Mouse (Mus musculus) embryo, embryonic 9.5 days (tissue): ENCODE measurements around the gene Ddx18.

Source experiments
- DNase-seq: peaks from one replicate; pipeline ENCODE4 v3.0.0-alpha.2; 2017; ENCODE audit errors: extremely low spot score

Ddx18 gene

DNA sequence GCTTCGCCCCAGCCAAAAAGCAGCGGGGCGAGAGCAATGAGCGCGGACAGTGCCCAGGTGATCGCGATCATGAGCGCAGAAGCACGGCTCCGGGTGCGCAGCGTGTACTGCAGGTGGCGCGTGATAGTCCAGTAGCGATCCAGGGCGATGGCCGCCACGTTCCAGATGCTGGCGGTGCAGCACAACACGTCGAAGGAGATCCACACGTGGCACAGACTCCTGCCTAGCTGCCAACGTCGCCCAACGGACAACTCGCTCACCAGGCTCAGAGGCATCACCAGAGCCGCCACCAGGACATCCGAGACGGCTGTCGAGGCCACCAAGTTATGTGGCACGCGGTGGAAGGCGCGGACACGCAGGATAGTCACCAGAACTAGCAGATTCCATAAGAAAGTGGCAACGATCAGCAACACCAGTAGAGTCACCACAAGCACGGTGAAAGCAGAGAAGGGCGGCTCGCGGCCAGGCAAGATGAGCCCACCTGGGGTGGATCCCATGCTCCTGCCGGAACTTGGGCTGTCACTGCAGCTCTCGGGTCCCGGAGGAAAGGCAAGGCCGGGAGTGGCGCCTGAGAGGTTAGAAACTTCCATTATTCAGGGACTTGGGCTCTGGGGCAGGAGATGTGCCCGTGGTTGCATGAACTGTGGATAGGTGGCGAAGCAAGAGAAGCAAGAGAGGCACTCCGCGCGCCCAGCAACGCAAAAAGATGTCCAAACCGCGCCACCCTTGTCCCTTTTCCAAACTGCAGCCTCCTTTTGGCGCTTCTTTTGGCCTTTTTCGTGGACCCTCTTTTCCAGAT, 40.0 kb downstream of the Ddx18 start:
- peak; percentile 4 for DNase-seq

DNA sequence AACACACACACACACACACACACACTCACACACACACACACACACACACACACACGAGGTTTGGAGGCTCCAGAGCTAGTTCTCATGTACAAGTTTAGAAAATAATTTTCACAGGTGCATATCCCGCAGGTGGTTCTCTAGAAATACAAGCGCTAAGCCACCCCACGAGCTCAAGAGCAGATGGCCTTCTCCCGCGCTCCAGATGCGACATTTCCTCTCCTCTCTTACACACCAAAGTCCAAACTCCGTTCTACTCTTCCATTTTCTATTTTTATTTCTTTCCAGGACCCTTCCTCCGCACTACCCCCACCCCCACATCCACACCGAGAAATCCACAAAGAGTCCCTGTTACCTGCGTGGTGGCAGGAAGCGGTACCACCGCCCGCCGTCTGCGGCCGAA, 40.7 kb downstream of the Ddx18 start:
- peak; percentile 2 for DNase-seq

DNA sequence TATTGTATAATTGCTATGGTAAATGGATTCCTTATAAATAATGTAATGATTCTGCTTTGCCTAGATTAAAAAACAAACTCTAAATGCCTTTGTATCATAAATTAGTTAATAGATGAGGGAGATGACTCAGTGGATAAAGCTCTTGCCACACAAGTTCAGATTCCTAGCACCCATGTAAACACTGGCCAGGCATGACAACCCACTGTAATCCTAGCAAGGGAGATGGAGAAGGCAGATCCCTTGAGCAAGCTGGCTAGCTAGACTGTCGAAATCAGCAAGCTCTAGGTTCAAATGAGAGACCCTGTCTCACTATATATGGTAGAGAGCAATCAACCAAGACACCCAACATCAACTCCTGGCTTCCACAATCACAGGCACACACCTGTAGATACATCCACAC, 49.2 kb downstream of the Ddx18 start:
- DNase-seq: no peak

DNA sequence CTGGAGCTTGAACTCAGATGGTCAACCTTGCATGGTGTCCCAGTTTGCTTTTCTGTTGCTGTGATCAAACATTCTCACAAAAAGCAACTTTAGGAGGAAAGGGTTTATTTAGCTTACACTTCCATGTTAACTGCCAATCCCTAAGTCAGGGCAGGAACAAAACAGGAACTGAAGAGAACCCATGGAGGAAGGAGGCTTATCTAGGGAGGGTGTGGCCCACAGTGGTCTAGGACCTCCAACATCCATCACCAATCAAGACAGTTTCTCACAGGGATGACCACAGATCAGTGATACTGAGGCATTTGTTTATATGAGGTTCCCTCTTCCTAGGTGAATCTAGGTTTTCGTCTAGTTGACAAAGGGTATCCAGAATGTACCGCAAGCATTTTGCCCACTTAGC, 55.8 kb downstream of the Ddx18 start:
- DNase-seq: no peak

DNA sequence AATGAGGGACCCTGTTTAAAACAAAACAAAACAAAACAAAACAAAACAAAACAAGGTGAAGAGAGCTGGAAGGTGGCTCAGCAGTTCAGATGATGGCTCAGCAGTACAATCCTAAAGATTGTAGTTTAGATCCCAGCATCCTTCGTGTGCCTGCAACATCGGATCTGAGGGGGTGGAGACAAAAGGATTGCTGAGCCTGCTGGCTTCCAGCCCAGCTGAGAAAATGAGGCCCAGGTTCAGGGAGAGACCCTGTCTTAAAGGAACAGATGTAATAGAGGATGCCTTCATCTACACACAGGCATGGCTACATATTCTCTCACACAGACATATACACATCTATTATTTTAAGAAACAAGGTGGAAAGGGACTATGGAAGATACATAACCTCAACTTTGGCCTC, 56.6 kb downstream of the Ddx18 start:
- no peak for DNase-seq

DNA sequence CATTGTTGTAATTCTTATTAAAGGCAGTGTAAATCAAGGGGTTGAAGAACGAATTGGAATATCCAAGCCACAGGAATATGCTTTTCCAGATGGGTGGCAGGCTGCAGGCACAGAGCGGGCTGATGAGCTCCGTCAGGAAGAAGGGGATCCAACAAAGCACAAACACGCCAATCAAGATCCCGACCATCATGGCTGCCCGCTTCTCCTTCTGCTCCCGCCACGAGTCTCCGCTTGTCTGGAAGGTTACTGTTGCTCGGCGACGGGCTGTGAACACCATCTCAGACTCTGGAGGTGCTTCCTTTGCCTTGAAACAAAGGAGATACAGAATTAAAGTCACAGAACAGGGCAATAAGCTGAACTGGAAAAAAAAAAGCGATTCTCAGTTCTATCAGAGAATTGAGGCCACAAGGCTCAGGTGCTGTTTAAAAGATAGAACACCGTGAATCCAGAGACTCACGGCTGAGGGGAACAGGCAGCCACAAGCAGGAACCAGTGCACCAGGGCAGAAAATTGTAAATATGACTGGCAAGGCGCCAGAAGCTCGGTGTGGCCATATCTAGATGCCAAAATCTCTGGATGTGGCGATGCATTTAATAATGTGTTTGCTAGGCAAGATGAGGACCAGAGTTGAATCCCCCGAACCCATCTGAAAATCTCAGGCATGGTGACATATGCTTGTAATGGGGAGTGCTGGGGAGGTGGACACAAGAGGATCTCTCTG, 57.2 kb downstream of the Ddx18 start:
- no peak for DNase-seq

DNA sequence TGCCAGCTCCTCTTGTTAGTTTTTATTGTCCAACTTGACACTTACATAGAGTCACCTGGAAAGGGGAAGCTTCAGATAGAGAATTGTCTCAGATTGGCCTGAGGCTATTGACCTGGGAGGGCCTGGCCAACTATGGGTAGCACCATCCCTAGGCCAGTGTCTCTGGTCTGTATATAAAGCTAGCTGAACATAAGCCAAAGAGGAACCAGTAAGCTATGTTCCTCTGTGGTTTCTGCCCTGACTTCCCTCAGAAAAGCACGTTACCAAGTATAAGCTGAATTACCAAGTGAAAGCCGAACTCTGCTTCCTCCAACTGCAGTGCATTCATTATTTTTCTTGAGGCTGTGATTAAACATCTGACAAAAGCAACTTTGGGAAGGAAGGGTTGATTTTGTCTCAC, 59.1 kb downstream of the Ddx18 start:
- no peak for DNase-seq
